Mouse (Mus musculus) MEL (cell line): ENCODE data around the gene Gm20388. TPM values are rescaled to one million over a fixed set of nuclear protein-coding genes. Genes with fewer than 3 reads are reported as not detected.
A peak's percentile ranks its signal among the peaks of the same experiment; 100 is the strongest.

Source experiments
- DNase-seq: peaks from one replicate; pipeline ENCODE4 v3.0.0; 2011; ENCODE audit warnings: low read depth, low spot score
- H3K27ac ChIP-seq: 2 replicates; pipeline ENCODE4 v1.5.1; 2012; ENCODE audit warnings: low read depth, mild to moderate bottlenecking, control low read depth, low read length, moderate library complexity; ENCODE audit not compliant: control insufficient read depth
- H3K27me3 ChIP-seq, 2 experiments: fragments of 150-350 bp in 1 of 2; sonication (generic) in 1 of 2; 2 replicates each; pipeline ENCODE4 v1.6.1; 2012; ENCODE audit warnings: low read length in 2 of 2, mild to moderate bottlenecking in 2 of 2, improper control_type of control experiment in 1 of 2, moderate library complexity in 1 of 2; ENCODE audit not compliant: insufficient read depth in 2 of 2, control insufficient read depth in 1 of 2
- H3K36me3 ChIP-seq, 2 experiments: 2 replicates each; pipeline ENCODE4 v1.6.1; 2012 to 2014; ENCODE audit warnings: low read length in 2 of 2, improper control_type of control experiment in 1 of 2, inconsistent platforms in 1 of 2, mild to moderate bottlenecking in 1 of 2; ENCODE audit not compliant: insufficient read depth in 2 of 2, control insufficient read depth in 1 of 2
- H3K4me1 ChIP-seq, 2 experiments: fragments of 150-350 bp in 1 of 2; sonication (generic) in 1 of 2; 2 replicates each; pipeline ENCODE4 v1.6.1; 2012; ENCODE audit warnings: low read length in 2 of 2, improper control_type of control experiment in 1 of 2, mild to moderate bottlenecking in 1 of 2; ENCODE audit not compliant: insufficient read depth in 2 of 2, control insufficient read depth in 1 of 2
- H3K4me3 ChIP-seq, 2 experiments: fragments of 150-350 bp in 1 of 2; sonication (generic) in 1 of 2; 2 replicates each; pipeline ENCODE4 v1.5.1; 2012; ENCODE audit warnings: low read depth in 2 of 2, low read length in 2 of 2, mild to moderate bottlenecking in 2 of 2, moderate library complexity in 2 of 2, control low read depth in 1 of 2, improper control_type of control experiment in 1 of 2; ENCODE audit not compliant: control insufficient read depth in 1 of 2, insufficient read depth in 1 of 2
- H3K79me2 ChIP-seq: 2 replicates; pipeline ENCODE4 v1.6.1; 2012; ENCODE audit warnings: mild to moderate bottlenecking, low read length, moderate library complexity; ENCODE audit not compliant: control insufficient read depth, poor library complexity, insufficient read depth
- H3K9ac ChIP-seq: 2 replicates; pipeline ENCODE4 v1.6.1; 2012; ENCODE audit warnings: low read depth, mild to moderate bottlenecking, control low read depth, low read length, moderate library complexity; ENCODE audit not compliant: control insufficient read depth, poor library complexity, severe bottlenecking
- H3K9me3 ChIP-seq: fragments of 150-350 bp; sonication (generic); replicated peaks from 2 replicates; pipeline ENCODE4 v1.6.1; 2012; ENCODE audit warnings: mild to moderate bottlenecking, low read length, improper control_type of control experiment, moderate library complexity; ENCODE audit not compliant: insufficient read depth
- BHLHE40 ChIP-seq: IDR thresholded peaks from 2 replicates; pipeline ENCODE4 v1.6.1; 2012; ENCODE audit warnings: low read depth, mild to moderate bottlenecking, inconsistent platforms, low read length, improper control_type of control experiment, borderline replicate concordance
- CHD1 ChIP-seq: IDR thresholded peaks from 2 replicates; pipeline ENCODE4 v1.6.1; 2012; ENCODE audit warnings: low read depth, mild to moderate bottlenecking, inconsistent platforms, low read length, improper control_type of control experiment
- CHD2 ChIP-seq: IDR thresholded peaks from 2 replicates; pipeline ENCODE4 v1.6.1; 2011; ENCODE audit warnings: low read length, improper control_type of control experiment
- EP300 ChIP-seq, 2 experiments: IDR thresholded peaks; 2 replicates each; pipeline ENCODE4 v1.6.1; 2011; ENCODE audit warnings: improper control_type of control experiment in 2 of 2, low read length in 2 of 2, low read depth in 1 of 2, mild to moderate bottlenecking in 1 of 2
- ETS1 ChIP-seq: IDR thresholded peaks from 2 replicates; pipeline ENCODE4 v1.6.1; 2012; ENCODE audit warnings: low read depth, mild to moderate bottlenecking, inconsistent platforms, low read length, improper control_type of control experiment, moderate library complexity
- GABPA ChIP-seq: IDR thresholded peaks from 2 replicates; pipeline ENCODE4 v1.6.1; 2012; ENCODE audit warnings: low read depth, mild to moderate bottlenecking, inconsistent platforms, low read length, improper control_type of control experiment, moderate library complexity
- GATA1 ChIP-seq: IDR thresholded peaks from 2 replicates; pipeline ENCODE4 v1.6.1; 2011; ENCODE audit warnings: low read depth, low read length, improper control_type of control experiment
- HCFC1 ChIP-seq: IDR thresholded peaks from 2 replicates; pipeline ENCODE4 v1.6.1; 2012; ENCODE audit warnings: low read depth, mild to moderate bottlenecking, inconsistent platforms, low read length, improper control_type of control experiment, moderate library complexity
- MAFK ChIP-seq: IDR thresholded peaks from 2 replicates; pipeline ENCODE4 v1.6.1; 2011; ENCODE audit warnings: low read depth, mild to moderate bottlenecking, low read length, improper control_type of control experiment, borderline replicate concordance
- MAX ChIP-seq: IDR thresholded peaks from 2 replicates; pipeline ENCODE4 v1.6.1; 2011; ENCODE audit warnings: low read length, improper control_type of control experiment
- MAZ ChIP-seq: IDR thresholded peaks from 2 replicates; pipeline ENCODE4 v1.6.1; 2012; ENCODE audit warnings: low read depth, mild to moderate bottlenecking, inconsistent platforms, low read length, improper control_type of control experiment
- MXI1 ChIP-seq: IDR thresholded peaks from 2 replicates; pipeline ENCODE4 v1.6.1; 2011; ENCODE audit warnings: mild to moderate bottlenecking, low read depth, low read length, improper control_type of control experiment
- MYB ChIP-seq: IDR thresholded peaks from 2 replicates; pipeline ENCODE4 v1.6.1; 2011; ENCODE audit warnings: mild to moderate bottlenecking, low read depth, low read length, improper control_type of control experiment
- MYC ChIP-seq: IDR thresholded peaks from 2 replicates; pipeline ENCODE4 v1.6.1; 2011; ENCODE audit warnings: low read depth, mild to moderate bottlenecking, low read length, improper control_type of control experiment, moderate library complexity
- NELFE ChIP-seq: IDR thresholded peaks from 2 replicates; pipeline ENCODE4 v1.6.1; 2011; ENCODE audit warnings: low read depth, low read length, improper control_type of control experiment
- NRF1 ChIP-seq: IDR thresholded peaks from 2 replicates; pipeline ENCODE4 v1.6.1; 2014; ENCODE audit warnings: low read depth, mild to moderate bottlenecking, inconsistent platforms, low read length, improper control_type of control experiment, moderate library complexity; ENCODE audit not compliant: poor library complexity, insufficient read depth, severe bottlenecking
- POLR2A ChIP-seq, 2 experiments: IDR thresholded peaks; 2 replicates each; pipeline ENCODE4 v1.6.1; 2011 to 2012; ENCODE audit warnings: low read length in 2 of 2, mild to moderate bottlenecking in 2 of 2, control low read depth in 1 of 2, improper control_type of control experiment in 1 of 2, low read depth in 1 of 2, moderate library complexity in 1 of 2; ENCODE audit not compliant: control insufficient read depth in 1 of 2, insufficient read depth in 1 of 2, poor library complexity in 1 of 2
- POLR2AphosphoS2 ChIP-seq: IDR thresholded peaks from 2 replicates; pipeline ENCODE4 v1.6.1; 2011; ENCODE audit warnings: low read length, improper control_type of control experiment
- RAD21 ChIP-seq: IDR thresholded peaks from 2 replicates; pipeline ENCODE4 v1.6.1; 2011; ENCODE audit warnings: mild to moderate bottlenecking, low read depth, low read length, improper control_type of control experiment
- RCOR1 ChIP-seq: IDR thresholded peaks from 2 replicates; pipeline ENCODE4 v1.6.1; 2012; ENCODE audit warnings: low read depth, mild to moderate bottlenecking, inconsistent platforms, low read length, improper control_type of control experiment
- SIN3A ChIP-seq: IDR thresholded peaks from 2 replicates; pipeline ENCODE4 v1.6.1; 2012; ENCODE audit warnings: low read length, improper control_type of control experiment, inconsistent platforms
- TAL1 ChIP-seq: IDR thresholded peaks from 2 replicates; pipeline ENCODE4 v1.6.1; 2012; ENCODE audit warnings: mild to moderate bottlenecking, inconsistent platforms, low read length, moderate library complexity, mixed read lengths
- TBP ChIP-seq: IDR thresholded peaks from 2 replicates; pipeline ENCODE4 v1.8.0; 2011; ENCODE audit warnings: low read depth, low read length, improper control_type of control experiment
- TCF12 ChIP-seq: IDR thresholded peaks from 2 replicates; pipeline ENCODE4 v1.6.1; 2014; ENCODE audit warnings: low read depth, mild to moderate bottlenecking, inconsistent platforms, low read length, improper control_type of control experiment, moderate library complexity
- UBTF ChIP-seq: IDR thresholded peaks from 2 replicates; pipeline ENCODE4 v1.6.1; 2012; ENCODE audit warnings: low read depth, mild to moderate bottlenecking, inconsistent platforms, low read length, improper control_type of control experiment, moderate library complexity, borderline replicate concordance; ENCODE audit not compliant: insufficient read depth
- USF1 ChIP-seq: IDR thresholded peaks from 2 replicates; pipeline ENCODE4 v1.6.1; 2014; ENCODE audit warnings: low read depth, mild to moderate bottlenecking, inconsistent platforms, low read length, improper control_type of control experiment, moderate library complexity
- USF2 ChIP-seq, 2 experiments: IDR thresholded peaks; 2 replicates each; pipeline ENCODE4 v1.6.1; 2011 to 2012; ENCODE audit warnings: improper control_type of control experiment in 2 of 2, low read length in 2 of 2, borderline replicate concordance in 1 of 2, inconsistent platforms in 1 of 2, low read depth in 1 of 2, mild to moderate bottlenecking in 1 of 2; ENCODE audit not compliant: insufficient read depth in 1 of 2
- ZC3H11A ChIP-seq: IDR thresholded peaks from 2 replicates; pipeline ENCODE4 v1.6.1; 2012; ENCODE audit warnings: low read depth, mild to moderate bottlenecking, inconsistent platforms, low read length, improper control_type of control experiment
- ZMIZ1 ChIP-seq: IDR thresholded peaks from 2 replicates; pipeline ENCODE4 v1.6.1; 2012; ENCODE audit warnings: low read depth, mild to moderate bottlenecking, inconsistent platforms, low read length, improper control_type of control experiment, moderate library complexity
- ZNF384 ChIP-seq: IDR thresholded peaks from 2 replicates; pipeline ENCODE4 v1.6.1; 2012; ENCODE audit warnings: low read depth, mild to moderate bottlenecking, inconsistent platforms, low read length, improper control_type of control experiment
- polyA plus RNA-seq, 2 experiments: library from polyadenylated mRNA; stranded (reverse) in 1 of 2; unstranded in 1 of 2; fragments of >175 nt in 1 of 2; fragments of >200 nt in 1 of 2; gene quantifications; 2 replicates each; pipeline versions ENCODE4 v1.2.1 to v1.2.4; 2012; ENCODE audit warnings: low replicate concordance in 2 of 2, low read depth in 1 of 2; ENCODE audit not compliant: insufficient read length in 2 of 2, insufficient read depth in 1 of 2, missing spikeins in 1 of 2
- total RNA-seq: library from RNA; depleted of rRNA; stranded (reverse); fragments of 300-350 nt; gene quantifications from 2 replicates; pipeline ENCODE4 v1.2.3, GENCODE M21; 2012

Gm20388 gene
- total and polyA plus RNA-seq, 3 experiments, result 11.1 to 17.8 TPM; not detected in 1

- H3K36me3 ChIP-seq, result peaks cover 13 to 56% of the 10 kb centered on the region in 2 experiments
- H3K9me3 ChIP-seq, result no peaks in the 10 kb centered on the region
- H3K27ac ChIP-seq, result peak overlapping the region; percentile 10
- peaks cover 20% of the 10 kb centered on the region for H3K79me2 ChIP-seq
- H3K4me3 ChIP-seq, result no peak overlapping the region
- TF ChIP-seq ZMIZ1 (no peak), NRF1 (no peak), TBP (no peak), MYB (no peak), ETS1 (peak; percentile 79), MAZ (no peak), GABPA (no peak), ZC3H11A (no peak), USF1 (no peak), UBTF (no peak), POLR2A (IDR thresholded peaks at IDR 0.05; ENCODE audit: control insufficient read depth in 1 of 2, insufficient read depth in 1 of 2, low read depth in 1 of 2, low read length in 2 of 2, poor library complexity in 1 of 2) (no peak), RAD21 (no peak), RCOR1 (0 out of 2 replicates have a peak, but pooled peaks have one; percentile 21), MAX (no peak), MAFK (no peak), TAL1 (peak; percentile 38), GATA1 (peak; percentile 57), CHD1 (no peak), TCF12 (peak; percentile 48; the same call in 1 of the 2 replicates), MXI1 (no peak), EP300 (IDR thresholded peaks at IDR 0.05; ENCODE audit: low read depth in 1 of 2, low read length in 2 of 2) (peak; percentile 28 to 48; a peak in 2 of 4 replicates), CHD2 (no peak)
- H3K27me3 ChIP-seq, result no peaks in the 10 kb centered on the region
- H3K4me1 ChIP-seq, result peaks cover 33 to 51% of the 10 kb centered on the region in 2 experiments
- no peak for DNase-seq
- no peak overlapping the region for H3K9ac ChIP-seq
These were observed 3910.1 kb downstream of the Gm20388 start for GRCm38 (mm10) chr8:123820780-123821179.

GRCm38 (mm10) chr8:123823111-123823510 is 3912.5 kb downstream of the Gm20388 start:
- peak overlapping the region; percentile 99 for H3K27ac ChIP-seq
- H3K9ac ChIP-seq, result peak overlapping the region; percentile 37; the same call in 1 of the 2 replicates
- peaks cover 33 to 51% of the 10 kb centered on the region in 2 experiments for H3K4me1 ChIP-seq
- no peaks in the 10 kb centered on the region for H3K9me3 ChIP-seq
- peaks cover 13% of the 10 kb centered on the region; the same call in 1 of the 2 replicates for H3K79me2 ChIP-seq
- peaks cover 15 to 56% of the 10 kb centered on the region in 2 experiments for H3K36me3 ChIP-seq
- peak overlapping the region; percentile 9 to 11; a peak in 3 of 4 replicates for H3K4me3 ChIP-seq
- H3K27me3 ChIP-seq, result no peaks in the 10 kb centered on the region
- peak; percentile 85 for DNase-seq
- TF ChIP-seq TAL1 (no peak), MXI1 (no peak), UBTF (no peak), SIN3A (no peak), EP300 (IDR thresholded peaks at IDR 0.05; ENCODE audit: low read depth in 1 of 2, low read length in 2 of 2) (no peak), USF1 (peak; percentile 52; the same call in 1 of the 2 replicates), ZNF384 (no peak), ETS1 (no peak), CHD2 (no peak), USF2 (IDR thresholded peaks at IDR 0.05; ENCODE audit: borderline replicate concordance in 1 of 2, insufficient read depth in 1 of 2, low read depth in 1 of 2, low read length in 2 of 2) (no peak), NRF1 (no peak), CHD1 (no peak), HCFC1 (no peak), RAD21 (peak; percentile 49), BHLHE40 (no peak), MYC (no peak), TBP (no peak), GABPA (no peak), NELFE (no peak), POLR2AphosphoS2 (no peak), MAZ (no peak), MAX (no peak)
